Mouse (Mus musculus) kidney, adult 2 months (tissue): ENCODE data around the gene Herc4. TPM values are rescaled to one million over a fixed set of nuclear protein-coding genes. Genes with fewer than 3 reads are reported as not detected.
"Not testable (repeated sequence)": the region's sequence is repeated elsewhere in the genome, so short reads cannot be mapped to it uniquely, and the experiment has no call there.

Source experiments
- DNase-seq: peaks from one replicate; pipeline ENCODE4 v3.0.0; 2021
- H3K27ac ChIP-seq: fragments of 200-500 bp; 2 replicates; pipeline ENCODE4 v1.5.1; 2012; ENCODE audit warnings: low read depth, low read length, control low read depth, inconsistent platforms; ENCODE audit not compliant: insufficient read depth
- H3K27me3 ChIP-seq: fragments of 200-500 bp; replicated peaks from 2 replicates; pipeline ENCODE4 v1.6.1; 2012; ENCODE audit warnings: mild to moderate bottlenecking, moderate library complexity, low read length, inconsistent platforms; ENCODE audit not compliant: control insufficient read depth, insufficient read depth
- H3K36me3 ChIP-seq: fragments of 200-500 bp; 2 replicates; pipeline ENCODE4 v1.6.1; 2012; ENCODE audit warnings: mild to moderate bottlenecking, moderate library complexity, low read length, inconsistent platforms; ENCODE audit not compliant: control insufficient read depth, insufficient read depth
- H3K4me1 ChIP-seq: fragments of 200-500 bp; 2 replicates; pipeline ENCODE4 v1.6.1; 2011; ENCODE audit warnings: low read length; ENCODE audit not compliant: control insufficient read depth, insufficient read depth
- H3K4me3 ChIP-seq: fragments of 200-500 bp; 2 replicates; pipeline ENCODE4 v1.5.1; 2011; ENCODE audit warnings: mild to moderate bottlenecking, low read depth, low read length, control low read depth; ENCODE audit not compliant: insufficient read depth
- CTCF ChIP-seq: fragments of 200-500 bp; conservative IDR thresholded peaks from 2 replicates; pipeline ENCODE4 v1.5.1; 2011; ENCODE audit warnings: low read depth, mild to moderate bottlenecking, control low read depth, low read length, moderate library complexity, mixed read lengths; ENCODE audit not compliant: insufficient read depth, insufficient read length
- POLR2A ChIP-seq: fragments of 200-500 bp; IDR thresholded peaks from one replicate; pipeline ENCODE4 v1.6.1; 2011; ENCODE audit warnings: low read depth, low read length, control low read depth
- WGBS: fragments of 180-500 bp; shearing (Covaris S2); methylation state at CpG from one replicate; pipeline ENCODE4 v1.1.7; 2018; 5-methylcytosine and 5-hydroxymethylcytosine counted together
- polyA plus RNA-seq: library from polyadenylated mRNA; depleted of rRNA; stranded (reverse); fragments of >200 nt; gene quantifications from 2 replicates; pipeline ENCODE4 v1.2.3, GENCODE M21; 2012; rRNA removed

The Herc4 gene
- polyA plus RNA-seq, 1 experiment = 17.7 TPM

- WGBS = 98% methylated on average over 3 of the region's 3 CpGs
- Histone ChIP-seq H3K36me3 (no peaks in the 10 kb centered on the region), H3K4me1 (no peaks in the 10 kb centered on the region), H3K4me3 (no peak overlapping the region), H3K27me3 (no peaks in the 10 kb centered on the region), H3K27ac (no peak overlapping the region)
- no peak for DNase-seq
- TF ChIP-seq POLR2A (no peak), CTCF (no peak)
Measured at GRCm38 (mm10) chr10:63344751-63345150, 101.1 kb downstream of the Herc4 start.

GRCm38 (mm10) chr10:63348291-63348690, 104.7 kb downstream of the Herc4 start:
- WGBS = 71% methylated on average over 3 of the region's 3 CpGs
- Histone ChIP-seq H3K4me1 (no peaks in the 10 kb centered on the region), H3K27ac (no peak overlapping the region), H3K27me3 (no peaks in the 10 kb centered on the region), H3K4me3 (no peak overlapping the region), H3K36me3 (no peaks in the 10 kb centered on the region)
- no peak for DNase-seq
- TF ChIP-seq POLR2A (no peak), CTCF (no peak)

GRCm38 (mm10) chr10:63350666-63351065, 107.1 kb downstream of the Herc4 start:
- no peak for DNase-seq
- Histone ChIP-seq H3K27ac (no peak overlapping the region), H3K27me3 (no peaks in the 10 kb centered on the region), H3K4me1 (no peaks in the 10 kb centered on the region), H3K4me3 (no peak overlapping the region), H3K36me3 (no peaks in the 10 kb centered on the region)
- TF ChIP-seq POLR2A = no peak
- WGBS = 83% methylated on average over 7 of the region's 7 CpGs

- WGBS = 80% methylated on average over 7 of the region's 7 CpGs
- not testable (repeated sequence) for DNase-seq, H3K27me3 ChIP-seq
Measured at GRCm38 (mm10) chr10:63351099-63351498, 107.5 kb downstream of the Herc4 start.

GRCm38 (mm10) chr10:63352111-63352510, 108.5 kb downstream of the Herc4 start:
- H3K4me3 ChIP-seq = no peak overlapping the region
- H3K27ac ChIP-seq = no peak overlapping the region
- DNase-seq = no peak
- TF ChIP-seq CTCF = no peak
- TF ChIP-seq POLR2A = no peak
- no peaks in the 10 kb centered on the region for H3K4me1 ChIP-seq
- 80% methylated on average over 5 of the region's 5 CpGs for WGBS
- no peaks in the 10 kb centered on the region for H3K36me3 ChIP-seq
- no peaks in the 10 kb centered on the region for H3K27me3 ChIP-seq

More at GRCm38 (mm10) chr10:63351099-63351498, 107.5 kb downstream of the Herc4 start:
- not testable (repeated sequence) for H3K4me3 ChIP-seq, H3K36me3 ChIP-seq, H3K4me1 ChIP-seq, H3K27ac ChIP-seq

GRCm38 (mm10) chr10:63360502-63360901, 116.9 kb downstream of the Herc4 start:
- no peak for DNase-seq
- TF ChIP-seq CTCF = no peak
- no peak for TF ChIP-seq POLR2A
- Histone ChIP-seq H3K27me3 (no peaks in the 10 kb centered on the region), H3K27ac (no peak overlapping the region), H3K4me3 (no peak overlapping the region), H3K36me3 (no peaks in the 10 kb centered on the region), H3K4me1 (no peaks in the 10 kb centered on the region)
- WGBS = 66% methylated on average over 1 of the region's 1 CpGs

GRCm38 (mm10) chr10:63365918-63366455, 122.4 kb downstream of the Herc4 start:
- Histone ChIP-seq H3K4me3 (no peak overlapping the region), H3K27me3 (no peaks in the 10 kb centered on the region), H3K36me3 (no peaks in the 10 kb centered on the region), H3K27ac (no peak overlapping the region), H3K4me1 (no peaks in the 10 kb centered on the region)
- no peak for DNase-seq
- TF ChIP-seq CTCF (no peak), POLR2A (no peak)
- WGBS = 64% methylated on average over 7 of the region's 7 CpGs

- DNase-seq = peak; percentile 70
- Histone ChIP-seq H3K36me3 (no peaks in the 10 kb centered on the region), H3K27ac (no peak overlapping the region), H3K4me1 (no peaks in the 10 kb centered on the region), H3K4me3 (no peak overlapping the region), H3K27me3 (no peaks in the 10 kb centered on the region)
- WGBS = 59% methylated on average over 6 of the region's 6 CpGs
- no peak for TF ChIP-seq POLR2A
- no peak for TF ChIP-seq CTCF
Measured at GRCm38 (mm10) chr10:63367386-63367785, 123.8 kb downstream of the Herc4 start.

Other genes starting within 250 kb of the Herc4 start
- 14.7 and 25.0 TPM in 2 replicates for gene Hnrnph3, start 219.6 kb upstream of the Herc4 start, polyA plus RNA-seq
- gene Pbld2, start 219.5 kb upstream of the Herc4 start, polyA plus RNA-seq = 22.4 and 25.5 TPM in 2 replicates
- gene Pbld1, start 183.6 kb upstream of the Herc4 start, polyA plus RNA-seq = 163 and 168 TPM in 2 replicates
- 0.19 and 0.28 TPM in 2 replicates for gene Atoh7, start 144.2 kb upstream of the Herc4 start, polyA plus RNA-seq
- gene Mypn, start 39.9 kb upstream of the Herc4 start, polyA plus RNA-seq = 0.74 TPM in 1 of 2 replicates, not detected in the other
- gene Sirt1, start 137.9 kb downstream of the Herc4 start, polyA plus RNA-seq = 3.3 and 4.6 TPM in 2 replicates
- gene Dnajc12, start 138.6 kb downstream of the Herc4 start, polyA plus RNA-seq = 44.3 and 70.7 TPM in 2 replicates
- not detected in 2 replicates for gene Gm7075, start 178.0 kb downstream of the Herc4 start, polyA plus RNA-seq
- 0.09 and 0.15 TPM in 2 replicates for gene Ctnna3, start 186.3 kb downstream of the Herc4 start, polyA plus RNA-seq